ENCODE assay signal across 8 mouse cellular contexts in genomic region chr1:189007239-189007979, GRCm38 (mm10). TPM values are rescaled to one million over a fixed set of nuclear protein-coding genes. Genes with fewer than 3 reads are reported as not detected.
DNase-seq lines count a peak whose midpoint lies in the region; ATAC-seq lines count a peak whose summit lies in the region.

Kctd3 (minus strand) TSS chr1:189007841.

- intact Hi-C loops in gastrocnemius, postnatal 14 days (cut with DNase I; ENCODE audit: low total_unique reads), result no loop called here
- intact Hi-C loops in left cerebral cortex, postnatal 10 days (cut with DNase I), result no loop called here

- peak; percentile 95 to 99 for DNase-seq in adrenal gland, adult (ENCODE audit: inconsistent age in 2 of 2, low spot score in 1 of 2)
- DNase-seq in embryo, embryonic 10.5 days (ENCODE audit: low spot score), result peak; percentile 97
- peak; percentile 98 for DNase-seq in gastrocnemius, postnatal 14 days
- peak; percentile 95 to 99 for DNase-seq in left cerebral cortex, postnatal 10 days (ENCODE audit: extremely low spot score in 1 of 2, low spot score in 2 of 2)
- DNase-seq in right cerebral cortex, postnatal 25 days, result peak; percentile 97
- DNase-seq in urinary bladder, postnatal 4 days (ENCODE audit: low spot score in 2 of 2), result peak; percentile 94 to 99

- ATAC-seq in inflammation-experienced regulatory T-cells, adult 6 months, result peak; percentile 90
- ATAC-seq in megakaryocyte-erythroid progenitor cell, adult 5-6 weeks (replicated peaks; ENCODE audit: low FRiP score, low TSS enrichment, poor library complexity, severe bottlenecking), result peak; percentile 85

RNA-seq across cellular contexts. Expression of gene Kctd3, which starts in this region (rescaled TPM):
- total RNA-seq in gastrocnemius, postnatal 14 days (2021), result 10 to 100 TPM; 28.6 to 33.5 TPM
- 10 to 100 TPM in 1 of 3 experiments, 1 to 10 TPM in 2; 3.7 to 11.3 (median 7.7) TPM for polyA plus RNA-seq in inflammation-experienced regulatory T-cells, adult 6 months (2017; shearing (Covaris generic))
- 100 to 1,000 TPM; 120 to 122 TPM for total RNA-seq in left cerebral cortex, postnatal 10 days (2021)
- 25.1 and 27.4 TPM in 2 replicates for total RNA-seq in megakaryocyte-erythroid progenitor cell, adult 5-6 weeks (2014; fragmentation: Nextera tagmentation)
- total RNA-seq in megakaryocyte-erythroid progenitor cell, adult 5-6 weeks (2017), result 17.7 and 37.2 TPM in 2 replicates

Comparison
In these comparisons a context has a peak if more than half of its experiments do, and no peak if none do; other contexts are left out.
1. Peak in every context shown above with its lines: DNase-seq and ATAC-seq.